Mouse (Mus musculus) C2C12 (cell line): ENCODE results near the gene Cd84.

Source experiments
- CTCF ChIP-seq: IDR thresholded peaks from one replicate; pipeline ENCODE4 v1.5.1; 2011; ENCODE audit not compliant: control insufficient read depth, insufficient read depth, insufficient read length
- FOSL1 ChIP-seq: IDR thresholded peaks from one replicate; pipeline ENCODE4 v1.8.0; 2011; ENCODE audit warnings: mild to moderate bottlenecking, low read length; ENCODE audit not compliant: poor library complexity, insufficient read depth, severe bottlenecking
- MAX ChIP-seq: IDR thresholded peaks from one replicate; pipeline ENCODE4 v1.6.1; 2011; ENCODE audit warnings: mild to moderate bottlenecking, control low read depth
- MYOD1 ChIP-seq: IDR thresholded peaks from one replicate; pipeline ENCODE4 v1.6.1; 2011; ENCODE audit warnings: low read depth; ENCODE audit not compliant: control insufficient read depth, insufficient read length
- MYOG ChIP-seq: IDR thresholded peaks from one replicate; pipeline ENCODE4 v1.6.1; 2011; ENCODE audit not compliant: control insufficient read depth, insufficient read length; ENCODE audit errors: extremely low read depth
- USF1 ChIP-seq: IDR thresholded peaks from one replicate; pipeline ENCODE4 v1.6.1; 2011; ENCODE audit warnings: low read depth, mild to moderate bottlenecking, control low read depth, moderate library complexity

GRCm38 (mm10) chr1:171904011-171904410, 64.5 kb downstream of the Cd84 start:
- TF ChIP-seq MAX (no peak), FOSL1 (no peak), USF1 (no peak), CTCF (no peak), MYOG (no peak), MYOD1 (no peak)
